Mouse (Mus musculus): ENCODE results near the gene Otos.
A peak's percentile ranks its signal among the peaks of the same experiment; 100 is the strongest.

Otos gene

DNA sequence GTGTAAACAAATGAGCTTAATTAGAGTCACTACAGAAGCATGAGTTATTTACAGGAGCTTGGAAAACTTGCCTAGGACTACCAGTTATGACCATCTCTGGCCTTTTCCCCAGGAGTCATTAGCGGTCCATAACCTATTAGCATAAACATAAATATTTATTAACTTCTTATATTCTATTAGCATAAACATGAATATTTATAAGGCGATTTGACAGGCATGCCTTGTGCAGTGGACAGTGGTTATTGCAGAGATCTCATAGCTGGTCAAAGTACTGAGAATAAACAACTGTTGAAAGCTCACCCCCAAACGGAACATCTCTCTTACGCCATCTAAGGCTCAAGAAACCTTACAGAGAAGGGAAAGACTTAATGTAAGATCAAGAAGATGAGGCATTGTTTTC lies 35.5 kb downstream of the Otos start:
- DNase-seq (ENCODE audit: extremely low spot score, low spot score): no peak

DNA sequence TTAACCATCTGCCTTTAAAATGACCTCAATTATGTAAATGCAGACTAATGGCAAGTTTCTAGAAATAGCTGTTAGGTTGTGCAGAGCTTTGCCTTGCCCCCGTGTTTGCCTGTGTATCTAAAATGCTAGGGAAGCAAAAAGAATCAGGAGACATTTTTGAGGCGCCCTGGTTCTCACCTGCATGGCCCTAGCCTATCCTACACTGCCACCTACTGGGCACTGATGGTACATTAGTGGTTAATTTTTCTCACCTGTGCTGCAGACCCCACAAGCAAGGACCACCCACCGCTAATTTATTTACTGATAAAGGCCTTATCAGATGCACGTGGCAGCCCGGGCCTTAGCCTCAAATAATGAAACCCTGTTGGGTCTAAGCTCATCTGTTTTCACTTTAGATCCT lies 37.6 kb downstream of the Otos start:
- peak; percentile 57 for DNase-seq (ENCODE audit: extremely low spot score, low spot score)

DNA sequence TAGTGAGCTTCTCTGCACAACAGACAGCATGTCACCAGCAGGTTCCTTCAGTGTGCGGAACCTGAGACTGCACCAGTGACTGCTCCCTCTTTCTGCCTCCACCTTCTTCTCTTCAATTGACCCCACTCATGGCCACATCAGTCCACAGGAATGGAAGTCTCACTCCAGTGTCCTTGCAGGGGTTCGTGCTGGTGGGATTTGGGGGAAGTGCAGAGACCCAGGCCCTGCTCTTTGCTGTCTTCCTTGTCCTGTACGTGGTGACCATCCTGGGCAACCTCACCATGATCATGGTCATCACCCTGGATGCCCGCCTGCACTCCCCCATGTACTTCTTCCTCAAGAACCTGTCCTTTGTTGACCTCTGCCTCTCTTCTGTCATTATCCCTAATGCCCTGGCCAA lies 40.9 kb downstream of the Otos start:
- no peak for DNase-seq (ENCODE audit: extremely low spot score, low spot score)

DNA sequence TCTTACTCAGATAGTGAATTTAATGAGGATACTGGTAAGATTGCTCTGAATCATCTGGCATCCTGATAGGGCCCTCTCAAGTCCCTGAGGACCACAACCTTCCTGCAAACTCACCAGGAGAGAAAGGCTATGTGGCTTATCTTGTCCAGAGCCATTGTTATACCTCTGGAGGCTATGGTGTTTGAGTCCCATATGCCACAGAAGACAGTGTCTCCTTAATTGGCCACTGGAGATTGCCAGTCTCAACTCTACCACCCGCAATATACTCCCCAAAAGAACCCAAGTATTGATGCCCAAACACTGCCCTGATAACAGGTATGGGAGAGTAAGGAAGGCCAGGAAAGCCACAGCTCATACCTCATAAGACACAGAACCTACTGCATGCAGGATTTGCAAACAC lies 43.2 kb downstream of the Otos start, which contains the start of gene Olfr1410:
Gene Olfr1410, plus strand, starts transcription at position 301 of the 400 bp plus-strand sequence.
- no peak for DNase-seq (ENCODE audit: extremely low spot score, low spot score)

DNA sequence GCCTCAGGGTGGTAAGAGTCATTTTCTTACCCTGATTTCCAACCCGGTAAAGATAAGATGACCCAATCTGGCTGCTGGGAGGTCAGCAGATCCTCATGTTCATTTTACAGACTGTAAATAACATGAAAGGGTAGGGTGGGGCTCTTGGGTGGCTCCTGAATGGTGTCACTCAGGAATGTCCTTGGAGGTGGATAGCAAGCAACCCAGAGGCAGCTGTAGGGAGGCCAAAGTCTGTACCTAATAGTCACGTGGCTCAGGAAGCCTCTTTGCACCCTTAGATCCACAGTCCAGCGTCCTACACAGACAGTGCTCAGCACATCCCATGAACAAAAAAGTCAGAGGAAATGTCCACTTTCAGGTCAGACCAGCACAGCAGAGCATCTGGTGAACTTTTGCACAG lies 52.6 kb downstream of the Otos start:
- DNase-seq (ENCODE audit: extremely low spot score, low spot score): no peak
